Mouse (Mus musculus): ENCODE measurements at regions not wholly inside any gene's neighbourhood (a gene's known extent, or its start where the extent isn't known, plus 50 kb on each side); places are given as distances from the start of the nearest gene placed in this dataset. TPM values are rescaled to one million over a fixed set of nuclear protein-coding genes. Genes with fewer than 3 reads are reported as not detected.
A peak's percentile ranks its signal among the peaks of the same experiment; 100 is the strongest.

GRCm38 (mm10) chr3:33218291-33218690, 75.2 kb upstream of the Pex5l start:
- 68% methylated on average over 2 of the region's 2 CpGs for WGBS
- H3K36me3 ChIP-seq, result no peaks in the 10 kb centered on the region
- DNase-seq (ENCODE audit: low spot score), result no peak
- H3K27me3 ChIP-seq (ENCODE audit: low read depth, poor library complexity, severe bottlenecking), result no peaks in the 10 kb centered on the region
- H3K4me3 ChIP-seq, result no peak overlapping the region
- H3K4me1 ChIP-seq, result peaks cover 21% of the 10 kb centered on the region
- H3K27ac ChIP-seq, result no peak overlapping the region
- no peaks in the 10 kb centered on the region for H3K9me3 ChIP-seq (replicated peaks)

GRCm38 (mm10) chr3:33217360-33218034, 74.5 kb upstream of the Pex5l start:
- H3K27ac ChIP-seq, result no peak overlapping the region

GRCm38 (mm10) chr3:33211224-33211817, 68.3 kb upstream of the Pex5l start:
- H3K27me3 ChIP-seq (ENCODE audit: low read depth, poor library complexity, severe bottlenecking), result no peaks in the 10 kb centered on the region
- H3K9me3 ChIP-seq (replicated peaks), result no peaks in the 10 kb centered on the region
- H3K4me3 ChIP-seq, result no peak overlapping the region
- no peaks in the 10 kb centered on the region for H3K36me3 ChIP-seq
- no peak overlapping the region for H3K27ac ChIP-seq
- H3K4me1 ChIP-seq, result no peaks in the 10 kb centered on the region
- no peak for DNase-seq (ENCODE audit: low spot score)
- 80% methylated on average over 4 of the region's 4 CpGs for WGBS

More at GRCm38 (mm10) chr3:33217360-33218034, 74.5 kb upstream of the Pex5l start:
- H3K36me3 ChIP-seq, result no peaks in the 10 kb centered on the region
- peaks cover 21% of the 10 kb centered on the region for H3K4me1 ChIP-seq
- DNase-seq (ENCODE audit: low spot score), result peak; percentile 40
- WGBS, result 65% methylated on average over 18 of the region's 18 CpGs
- no peak overlapping the region for H3K4me3 ChIP-seq
- H3K27me3 ChIP-seq (ENCODE audit: low read depth, poor library complexity, severe bottlenecking), result no peaks in the 10 kb centered on the region
- no peaks in the 10 kb centered on the region for H3K9me3 ChIP-seq (replicated peaks)

Small RNAs in the stretch of these regions (microRNA-seq; reads per million reads assigned to microRNA genes)
- not detected for gene Gm27974
